Mouse (Mus musculus) cerebellum, adult (tissue): Measurements from ENCODE around the gene Wdfy4.

ENCODE experiments used
- ATAC-seq: cut with Nextera tagmentation; 2 replicates; pipeline ENCODE4 v1.9.2; 2017; ENCODE audit warnings: mild to moderate bottlenecking, moderate library complexity, mixed read lengths; ENCODE audit not compliant: insufficient number of reproducible peaks, low FRiP score, low TSS enrichment

Wdfy4 gene

DNA sequence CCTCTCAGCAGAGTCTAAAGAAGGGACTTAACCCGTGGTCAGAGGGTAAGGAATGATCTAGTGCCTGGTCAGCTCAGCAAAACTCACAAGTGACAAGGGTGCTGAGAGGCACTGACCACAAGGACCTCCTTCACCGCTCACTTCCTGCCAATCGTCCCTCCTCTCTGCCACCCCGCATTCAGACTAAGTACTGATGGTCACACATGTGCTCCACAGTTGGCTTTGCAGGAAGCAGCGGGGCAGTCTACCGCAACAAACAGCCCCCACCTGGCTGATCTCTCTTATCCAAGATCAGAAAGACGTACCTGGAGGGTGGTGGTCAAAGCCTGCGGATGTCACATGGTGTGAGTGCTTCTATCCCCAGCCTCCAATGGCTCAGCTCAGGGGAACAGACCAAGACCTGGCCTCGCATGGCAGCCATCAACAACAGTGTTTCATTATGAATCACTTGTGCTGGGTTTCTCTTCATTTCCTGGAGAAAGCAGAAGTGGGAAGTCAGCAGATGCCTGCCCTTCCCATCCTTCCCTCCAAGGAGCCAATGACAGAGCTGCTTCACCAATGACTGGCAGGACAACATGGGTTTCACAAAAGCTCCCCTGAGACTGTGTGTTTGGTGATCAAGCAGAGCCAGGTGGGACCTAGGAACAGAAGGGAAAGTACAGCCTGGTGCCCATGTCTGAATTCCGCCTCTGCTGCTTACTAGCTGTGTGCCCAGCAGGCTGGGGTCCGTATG, at the start of gene Wdfy4:
Wdfy4 (minus strand) TSS at position 441 of the 733 bp plus-strand sequence.
- no peak for ATAC-seq

DNA sequence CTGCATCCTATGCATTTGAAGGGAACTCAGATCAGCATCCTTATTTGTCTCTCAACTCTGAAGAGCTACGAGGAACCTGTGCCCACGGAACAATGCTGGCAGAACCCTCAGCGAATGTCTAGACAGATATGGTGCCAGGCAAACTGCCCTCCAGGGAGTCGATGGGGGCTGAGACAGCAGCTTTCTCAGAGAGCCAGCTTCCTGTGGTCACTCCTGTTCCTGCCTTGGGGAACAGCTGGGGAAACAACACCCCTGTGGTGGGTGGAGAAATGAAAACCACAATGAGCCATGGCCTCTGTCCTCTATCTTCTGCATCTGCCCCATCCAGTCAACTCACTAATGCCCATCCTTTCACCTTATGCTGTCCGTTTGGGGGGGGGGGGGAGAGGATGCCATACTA, 46.7 kb upstream of the Wdfy4 start:
- ATAC-seq, result no peak

DNA sequence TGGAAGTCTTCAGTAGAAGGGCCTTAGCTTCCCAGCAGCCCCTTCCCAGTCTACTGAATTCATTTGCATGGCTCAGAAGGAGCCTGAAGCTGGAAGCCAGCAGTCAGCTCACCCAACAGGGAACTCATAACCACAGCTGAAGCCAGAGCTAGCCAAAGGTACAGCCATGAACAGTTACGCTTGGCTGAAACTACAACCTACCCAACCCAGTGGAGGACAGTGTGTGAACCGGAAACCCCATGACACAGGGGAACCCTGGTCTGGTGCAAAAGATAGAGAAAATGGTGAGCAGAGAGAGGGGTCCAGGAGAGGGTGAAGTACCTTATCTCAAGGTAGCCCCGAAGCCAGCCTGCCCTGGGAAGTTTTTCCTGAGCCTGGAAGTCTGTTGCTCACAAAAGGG, 46.0 kb upstream of the Wdfy4 start:
- ATAC-seq, result no peak

DNA sequence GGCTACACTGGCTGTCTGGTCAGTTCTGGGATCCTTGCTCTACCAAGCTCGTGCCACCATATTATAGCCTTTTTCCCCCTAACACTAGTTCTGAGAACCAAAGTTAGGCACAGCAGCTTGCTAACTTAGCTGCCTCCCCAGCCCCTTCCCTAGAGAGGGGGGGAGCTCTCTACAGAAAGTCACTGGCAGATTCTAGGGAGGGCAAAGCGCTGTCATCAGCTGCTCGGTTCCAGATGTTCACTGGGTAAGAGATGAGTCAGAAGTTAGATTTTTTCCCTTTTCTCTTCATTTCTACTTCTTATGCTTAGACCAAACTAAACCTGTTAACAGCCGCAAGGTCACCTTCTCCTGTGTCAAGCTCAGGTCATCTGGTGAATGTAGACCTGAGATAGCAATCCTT, 45.4 kb upstream of the Wdfy4 start:
- no peak for ATAC-seq

DNA sequence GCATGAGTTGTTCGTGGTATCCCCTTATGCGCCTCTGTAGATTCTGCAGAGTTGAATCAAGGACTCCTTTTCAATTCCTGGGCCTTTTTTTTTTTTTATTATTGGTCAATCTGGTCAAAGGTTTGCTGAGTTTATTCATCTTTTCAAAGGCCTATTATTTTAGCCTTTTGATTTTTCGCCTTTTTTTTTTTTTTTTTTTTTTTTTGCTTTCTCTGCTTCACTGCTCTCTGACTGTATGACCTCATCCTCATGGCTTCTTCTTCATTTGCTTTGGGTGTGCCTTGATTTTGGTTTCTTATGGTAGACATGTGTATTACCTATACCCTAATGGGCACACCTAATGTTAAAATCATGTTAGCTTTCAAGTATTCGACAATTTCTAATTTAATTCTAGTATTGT, 39.9 kb upstream of the Wdfy4 start:
- ATAC-seq, result no peak

DNA sequence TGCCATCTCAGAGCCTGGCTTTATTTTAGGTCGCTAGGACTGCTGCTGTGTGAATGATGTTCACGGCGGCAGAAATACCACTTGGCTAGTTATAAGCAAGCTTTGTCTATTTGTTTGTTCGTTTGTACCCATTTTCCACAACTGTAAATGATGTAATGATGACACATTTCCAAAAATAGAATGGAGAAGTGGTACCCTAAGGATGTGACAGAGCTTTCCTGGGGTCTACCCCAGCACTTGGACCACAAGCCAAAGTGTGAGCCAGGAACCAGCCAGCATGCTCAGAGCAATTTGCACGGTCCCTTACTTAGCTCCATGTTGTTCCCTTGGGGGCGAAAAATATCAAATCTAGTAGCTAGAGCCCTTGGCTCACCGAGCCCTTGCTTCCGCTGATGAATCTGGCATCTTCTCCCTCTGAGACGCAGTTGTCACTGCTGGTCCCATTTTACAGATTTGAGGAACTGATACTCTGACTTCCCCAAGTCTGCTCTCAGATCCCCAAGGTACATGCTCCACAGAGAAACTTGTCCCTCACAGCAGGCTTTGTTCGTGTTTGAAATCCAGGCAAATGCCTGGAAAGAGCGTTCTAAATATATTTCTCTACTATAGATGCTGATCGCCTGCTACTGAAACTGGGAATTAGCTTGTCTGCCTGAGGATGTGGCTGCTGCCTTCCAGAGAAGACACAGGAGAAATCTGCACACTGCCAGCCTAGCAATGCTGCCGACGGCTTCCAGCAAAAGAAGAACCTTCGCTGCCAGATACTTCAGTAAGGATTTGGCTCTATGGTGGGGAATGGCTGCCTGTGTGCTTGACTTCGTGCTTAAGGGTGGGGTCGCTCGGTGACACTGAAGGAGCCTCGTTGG, 31.3 kb upstream of the Wdfy4 start:
- ATAC-seq, result no peak

DNA sequence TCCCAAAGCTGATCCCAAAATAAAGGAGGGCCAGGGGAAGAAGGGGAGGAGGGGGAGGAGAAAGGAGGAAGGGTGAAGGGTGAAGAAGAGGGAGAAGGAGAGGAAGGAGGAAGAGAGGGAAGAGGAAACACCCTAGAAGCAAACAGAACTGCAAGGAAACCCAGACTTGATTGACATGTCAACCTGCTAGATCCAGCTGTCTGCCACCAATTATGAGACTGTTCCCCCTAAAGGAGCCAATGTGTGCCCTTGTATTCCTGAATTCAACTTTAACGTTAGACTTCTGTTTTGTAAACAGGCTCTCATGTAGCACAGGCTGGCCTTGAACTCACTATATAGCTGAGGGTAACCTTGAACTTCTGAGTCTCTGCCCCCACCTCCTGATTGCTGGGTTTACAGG, 29.9 kb upstream of the Wdfy4 start:
- no peak for ATAC-seq

DNA sequence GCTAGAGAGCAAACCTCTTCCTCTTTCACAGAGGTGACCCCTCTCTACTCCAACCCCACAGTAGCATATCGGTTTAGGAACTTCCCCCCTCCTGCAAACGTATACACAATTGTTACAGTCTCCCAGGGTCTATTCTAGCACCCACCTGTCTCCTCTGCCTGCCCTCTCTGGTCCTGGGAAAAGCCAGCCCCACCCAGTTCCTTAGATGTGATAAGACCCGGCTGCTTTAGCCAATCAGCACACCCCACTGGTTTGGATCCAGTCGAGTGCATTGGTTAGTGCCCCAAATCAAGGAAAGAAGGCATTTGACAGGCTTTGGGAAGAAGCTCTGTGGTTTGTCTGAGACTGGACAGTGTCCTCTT, 29.4 kb upstream of the Wdfy4 start:
- no peak for ATAC-seq

DNA sequence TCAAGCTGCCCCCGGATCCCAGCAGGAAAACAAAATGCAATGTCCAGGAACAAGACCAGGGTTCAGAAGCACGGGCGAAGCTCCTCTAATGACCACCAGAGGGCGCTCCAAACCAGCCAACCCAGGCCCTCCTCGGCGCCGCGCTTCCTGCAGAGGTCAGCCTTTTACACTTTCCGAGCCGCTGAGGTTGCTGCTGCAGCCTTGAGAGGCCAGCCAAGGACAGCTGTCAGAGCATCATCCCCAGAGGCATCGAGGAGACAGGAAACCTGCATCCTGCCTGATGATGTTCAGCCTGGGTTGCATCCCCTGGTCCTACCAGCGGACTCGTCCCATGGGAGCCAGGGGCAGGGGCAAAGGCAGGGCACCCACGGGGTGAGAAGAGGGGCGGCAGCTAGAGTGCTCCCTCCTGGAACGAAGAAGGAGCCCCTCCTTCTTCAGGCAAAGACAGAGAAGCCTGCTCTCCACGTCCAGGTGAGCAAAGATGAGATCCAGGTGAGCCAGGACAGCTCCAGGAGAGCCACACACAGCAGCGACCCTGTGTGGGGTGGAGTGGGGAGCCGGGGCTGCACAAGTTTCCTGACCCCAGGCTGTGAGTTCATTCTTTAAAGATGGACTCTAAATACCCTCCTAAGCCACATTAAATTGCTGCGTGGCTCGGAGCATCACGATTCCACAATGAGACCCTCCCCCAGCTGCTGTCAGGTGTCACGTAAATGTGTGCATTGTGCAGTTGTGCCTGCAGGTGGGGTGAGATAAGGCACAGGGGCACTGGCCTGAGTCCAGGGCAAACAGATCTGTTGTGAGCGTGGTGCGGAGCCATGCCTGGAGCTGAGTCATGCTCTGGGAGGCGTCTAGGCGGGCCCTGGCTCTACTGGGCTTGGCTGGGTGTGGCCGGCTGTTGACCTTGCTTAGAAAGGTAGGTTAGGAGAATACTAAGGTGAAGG, 28.8 kb upstream of the Wdfy4 start, which contains the start of gene Arhgap22:
Arhgap22 (plus strand) TSS at position 204 of the 944 bp plus-strand sequence.
- ATAC-seq, result peak; percentile 71

DNA sequence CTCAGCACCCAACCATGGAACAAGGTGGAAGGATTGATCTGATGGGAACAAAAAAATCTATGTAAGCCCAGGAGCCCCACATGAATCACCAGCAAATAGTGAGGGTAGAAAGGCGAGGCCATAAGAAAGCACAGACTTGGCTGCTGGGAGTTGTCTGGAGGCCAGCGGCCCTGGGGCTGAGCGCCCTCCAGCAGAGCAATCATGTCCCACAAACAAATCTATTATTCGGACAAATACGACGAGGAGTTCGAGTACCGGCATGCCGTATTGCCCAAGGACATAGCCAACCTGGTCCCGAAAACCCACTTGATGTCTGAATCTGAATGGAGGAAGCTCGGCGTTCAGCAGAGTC, 27.6 kb upstream of the Wdfy4 start:
- no peak for ATAC-seq

DNA sequence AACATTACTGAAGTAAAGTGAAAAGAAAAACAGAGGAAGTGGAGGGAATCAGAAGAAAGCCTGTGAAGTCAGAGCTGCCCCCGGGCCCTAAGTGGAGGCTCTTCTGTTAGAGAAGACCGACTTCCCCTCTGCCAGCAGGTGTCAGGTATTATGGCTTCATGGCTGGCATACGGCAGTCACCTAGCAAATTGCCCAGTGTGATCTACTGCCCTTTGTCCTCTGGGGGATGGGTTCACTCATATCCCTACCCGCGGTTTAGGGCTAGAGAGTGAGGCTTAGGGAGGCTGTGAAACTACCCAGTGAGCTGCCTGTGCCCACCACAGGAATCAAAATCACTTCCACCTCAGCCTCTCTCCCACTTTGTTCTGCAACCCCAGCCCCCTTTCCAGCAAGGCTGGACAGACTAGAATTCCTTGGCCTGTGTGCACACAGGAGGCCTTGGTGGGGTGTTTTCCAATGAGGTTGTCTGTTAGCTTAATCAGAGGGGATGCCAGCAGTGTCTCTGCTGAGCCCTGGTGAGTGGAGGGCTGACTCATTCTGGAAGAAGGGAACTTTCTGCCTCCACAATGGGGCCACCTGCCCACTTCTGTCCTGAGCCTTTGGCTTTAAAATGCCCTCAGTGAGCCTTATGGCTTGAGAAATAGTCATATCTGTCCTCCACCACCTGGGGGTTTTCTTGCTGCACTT, 27.1 kb upstream of the Wdfy4 start:
- ATAC-seq, result no peak

DNA sequence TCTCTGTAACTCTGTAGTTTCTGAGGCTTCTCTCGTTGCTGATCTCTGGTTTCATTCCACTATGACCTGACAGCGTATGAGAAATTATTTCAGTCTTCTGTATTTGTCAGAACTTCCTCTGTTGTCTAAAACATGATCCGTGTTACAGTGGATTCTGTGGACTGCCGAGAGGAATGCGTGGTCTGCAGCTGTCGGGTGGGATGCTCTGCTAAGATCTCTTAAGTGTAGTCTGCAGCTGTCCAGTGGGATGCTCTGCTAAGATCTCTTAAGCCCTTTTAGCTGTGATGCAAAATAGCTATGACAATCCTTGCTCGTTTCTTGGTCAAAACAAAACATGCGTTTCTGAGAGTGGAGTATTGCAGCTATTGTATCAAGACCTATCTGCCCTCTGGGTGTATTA, 25.5 kb upstream of the Wdfy4 start:
- no peak for ATAC-seq

DNA sequence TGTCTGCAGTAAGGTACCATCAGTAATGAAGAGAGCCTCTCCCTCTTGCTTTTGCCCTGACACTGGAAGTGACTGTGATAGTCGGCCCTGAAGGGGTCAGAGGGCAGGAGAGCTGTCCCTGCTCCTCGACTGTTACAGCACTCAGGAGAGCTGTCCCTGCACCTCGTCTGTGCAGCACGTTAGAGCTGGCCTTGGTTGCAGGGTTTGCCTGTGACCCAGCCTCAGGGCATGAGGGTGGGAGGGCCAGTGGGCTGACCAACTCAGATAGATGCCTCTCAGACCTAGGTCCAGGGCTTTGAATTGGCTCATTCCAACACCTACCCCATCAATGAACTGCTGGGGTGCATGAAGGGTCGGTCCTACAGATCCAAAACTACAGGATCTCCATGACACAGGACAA, 23.0 kb upstream of the Wdfy4 start:
- ATAC-seq, result no peak

DNA sequence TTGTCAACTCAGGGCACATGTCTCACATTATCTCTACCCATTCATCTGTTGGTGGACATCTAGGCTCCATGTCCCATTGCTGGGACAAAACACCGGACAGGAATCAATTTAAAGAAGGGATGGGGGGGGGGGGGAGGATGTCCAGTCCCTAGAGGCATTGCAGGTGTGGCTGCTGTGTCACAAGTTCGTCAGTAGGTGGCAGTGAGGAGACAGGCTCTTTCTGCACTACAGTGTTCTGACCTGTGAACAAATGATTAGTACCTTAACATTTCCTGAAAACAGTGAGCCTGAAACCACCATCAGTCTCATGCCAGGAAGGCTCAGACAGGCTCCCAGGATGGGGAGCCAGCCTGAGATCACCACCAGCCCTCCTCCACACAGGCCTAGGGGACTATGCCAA, 21.7 kb upstream of the Wdfy4 start:
- ATAC-seq, result no peak

DNA sequence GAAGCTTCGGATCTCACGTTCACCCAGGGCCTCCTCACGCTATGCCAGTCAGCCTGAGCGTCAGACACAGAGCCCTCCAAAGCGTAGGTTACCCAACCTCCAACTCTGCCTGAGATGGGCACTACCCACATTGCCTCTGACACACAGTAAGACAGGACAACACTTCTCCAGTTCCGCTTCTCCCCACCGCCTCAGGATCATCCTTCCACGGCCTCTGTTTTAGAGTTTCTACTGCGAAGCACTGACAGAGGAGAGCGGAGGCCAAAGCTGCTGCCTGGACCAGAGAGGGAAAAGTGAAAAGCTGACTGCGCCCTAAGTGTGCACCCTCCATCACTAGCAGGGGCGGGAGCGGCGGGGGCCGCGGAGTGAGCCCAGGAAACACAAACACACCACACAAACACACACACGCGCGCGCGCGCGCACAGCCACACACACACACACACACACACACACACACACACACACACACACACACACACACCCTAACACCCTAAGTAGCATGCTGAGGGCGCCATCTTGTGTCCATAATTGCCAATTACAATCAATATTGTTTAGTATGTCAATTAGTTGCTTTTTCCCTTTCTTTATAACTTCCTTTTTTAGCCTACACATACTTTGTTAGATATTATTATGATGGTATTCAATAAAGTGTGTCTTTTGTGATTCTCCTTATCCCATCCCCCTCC, 20.1 kb upstream of the Wdfy4 start:
- ATAC-seq, result no peak

DNA sequence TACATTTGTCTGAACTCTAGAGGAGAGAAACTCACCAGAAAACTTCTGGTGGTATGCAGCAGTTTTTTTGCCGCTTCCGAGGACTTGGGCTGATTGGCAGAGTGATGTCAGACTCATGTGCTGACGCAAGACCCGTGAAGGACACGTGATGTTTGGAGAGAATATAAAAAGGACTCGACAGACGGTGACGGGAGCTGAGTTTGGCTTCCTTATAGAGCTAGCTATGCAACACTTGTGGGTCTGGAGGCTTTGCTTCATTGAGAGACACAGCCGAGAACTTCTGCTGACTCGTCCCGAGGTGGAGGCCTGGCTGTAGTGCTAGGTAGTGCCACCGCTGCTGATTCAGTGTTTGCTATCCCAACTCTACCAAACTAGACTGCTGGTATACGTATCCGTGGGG, 18.5 kb upstream of the Wdfy4 start:
- ATAC-seq, result no peak

DNA sequence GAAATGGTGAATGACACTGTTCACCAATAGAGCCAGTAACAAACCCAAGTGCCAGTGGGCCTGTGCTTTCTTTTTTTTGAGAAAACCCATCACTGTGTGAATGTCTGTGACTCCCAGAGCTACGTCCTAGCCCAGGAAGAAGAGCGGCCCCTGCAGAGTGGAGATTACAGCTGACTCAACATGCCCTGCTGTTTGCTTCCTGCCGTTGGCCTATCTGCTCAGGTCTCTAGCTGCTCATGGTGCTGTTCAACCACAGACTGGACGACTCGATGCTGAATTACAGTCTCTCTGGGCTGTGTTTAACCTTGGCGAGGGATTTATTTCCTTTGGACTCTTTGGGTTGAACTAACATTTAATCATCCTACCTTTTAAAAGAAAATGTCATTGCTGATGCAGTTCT, 17.6 kb upstream of the Wdfy4 start:
- ATAC-seq, result no peak

DNA sequence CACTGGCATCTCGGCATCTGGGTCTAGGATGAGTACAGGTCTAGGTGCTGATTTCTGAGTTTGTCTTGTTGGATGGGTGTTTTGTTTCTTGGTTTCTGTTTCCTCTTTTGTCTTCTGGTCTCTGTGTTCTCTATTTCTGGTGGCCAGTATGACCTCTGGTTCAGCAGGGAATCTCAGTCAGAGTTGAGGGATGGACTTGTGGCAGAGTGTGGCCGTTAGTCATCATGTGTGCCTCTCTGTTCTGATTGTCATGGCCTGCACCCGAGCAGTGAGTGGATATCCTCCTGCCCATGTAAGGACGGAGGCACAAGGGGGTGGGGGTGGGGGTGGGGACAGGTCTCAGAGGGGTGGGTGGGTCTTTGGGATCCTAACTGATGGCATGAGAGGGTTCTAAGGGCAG, 16.9 kb upstream of the Wdfy4 start:
- ATAC-seq, result no peak

DNA sequence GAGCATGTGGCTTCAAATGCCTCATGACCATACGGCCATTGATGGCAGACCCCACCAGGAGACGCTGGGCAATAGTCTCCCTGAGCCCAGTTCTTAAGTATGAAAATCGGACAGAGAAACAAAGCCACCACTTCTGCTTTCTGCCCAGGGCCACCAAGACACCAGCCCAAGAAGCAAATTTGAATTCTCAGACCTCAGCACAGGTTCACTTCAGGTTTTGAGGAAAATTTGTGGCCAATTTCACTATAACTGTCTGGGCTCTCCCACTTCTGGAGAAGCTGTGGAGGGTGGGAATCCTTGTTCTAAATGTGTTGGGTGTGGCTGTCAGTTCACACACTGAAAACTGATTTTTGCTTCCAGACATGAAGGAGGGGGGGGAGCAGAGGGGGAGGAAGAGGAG, 8.9 kb upstream of the Wdfy4 start:
- ATAC-seq, result no peak

DNA sequence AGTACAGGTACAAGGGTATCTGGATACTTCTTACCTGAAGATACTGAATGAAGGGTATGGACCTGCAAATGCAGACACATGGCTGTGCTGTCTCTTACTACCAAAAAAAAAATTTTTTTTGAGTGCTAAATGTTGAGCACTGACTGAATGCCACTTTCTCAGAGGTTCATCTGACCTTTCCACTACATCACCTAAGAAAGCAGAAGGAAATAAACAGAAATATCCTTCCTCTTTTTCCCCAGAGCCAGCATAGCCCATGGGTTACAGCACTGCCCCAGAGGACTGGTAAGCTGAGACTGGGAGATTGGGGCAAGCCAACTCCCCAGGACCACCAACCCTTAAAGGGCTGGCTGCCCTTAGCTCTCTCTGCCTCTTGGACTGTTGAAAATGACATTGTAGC, 8.5 kb upstream of the Wdfy4 start:
- ATAC-seq, result no peak
